Mouse (Mus musculus) heart, postnatal 0 days (tissue): Measurements from ENCODE around the gene Tdp1.

Experiments used
- CTCF ChIP-seq: IDR thresholded peaks from 2 replicates; pipeline ENCODE4 v1.5.1; 2016; ENCODE audit warnings: antibody characterized with exemption, control low read depth, low read depth
- EP300 ChIP-seq: IDR thresholded peaks from 2 replicates; pipeline ENCODE4 v1.6.1; 2016; ENCODE audit warnings: antibody characterized with exemption, low read depth

GRCm38 (mm10) chr12:99836404-99837131, 47.7 kb upstream of the Tdp1 start:
- TF ChIP-seq CTCF (no peak), EP300 (no peak)
